Mouse (Mus musculus): ENCODE data around the gene Gramd2.

GRCm38 (mm10) chr9:59727569-59728286, 47.8 kb downstream of the Gramd2 start:
- TF ChIP-seq CTCF (IDR thresholded peaks at IDR 0.05; ENCODE audit: insufficient read depth, low read length): no peak
- no peak for TF ChIP-seq POLR2A (IDR thresholded peaks at IDR 0.05; ENCODE audit: borderline replicate concordance, extremely low read depth, low read depth, low read length)
